Mouse (Mus musculus) frontal cortex, postnatal 36 days (tissue): ENCODE results near the gene Rexo2.
"Not testable (repeated sequence)": the region's sequence is repeated elsewhere in the genome, so short reads cannot be mapped to it uniquely, and the experiment has no call there.

Experiments
- DNase-seq, 2 experiments: peaks; one replicate each; pipeline ENCODE4 v3.0.0; 2022; ENCODE audit warnings: low spot score in 2 of 2

Gene Rexo2

GRCm38 (mm10) chr9:48473131-48473530, 7.3 kb downstream of the Rexo2 start:
- peak in 1 of 2 experiments; percentile 49 for DNase-seq

GRCm38 (mm10) chr9:48472441-48473025, 7.9 kb downstream of the Rexo2 start:
- peak; percentile 24 to 48 for DNase-seq

GRCm38 (mm10) chr9:48467471-48467870, 13.0 kb downstream of the Rexo2 start:
- DNase-seq: not testable (repeated sequence)

- peak; percentile 31 to 60 for DNase-seq
Measured at GRCm38 (mm10) chr9:48466804-48467203, 13.6 kb downstream of the Rexo2 start.

GRCm38 (mm10) chr9:48465671-48466070, 14.8 kb downstream of the Rexo2 start:
- no peak for DNase-seq

- DNase-seq: no peak
Measured at GRCm38 (mm10) chr9:48461545-48461944, 18.9 kb downstream of the Rexo2 start.

GRCm38 (mm10) chr9:48460720-48461119, 19.7 kb downstream of the Rexo2 start:
- no peak for DNase-seq

GRCm38 (mm10) chr9:48459391-48459790, 21.0 kb downstream of the Rexo2 start:
- no peak for DNase-seq

GRCm38 (mm10) chr9:48458879-48459278, 21.5 kb downstream of the Rexo2 start:
- DNase-seq: no peak

- no peak for DNase-seq
Measured at GRCm38 (mm10) chr9:48455961-48456360, 24.5 kb downstream of the Rexo2 start.

- no peak for DNase-seq
Measured at GRCm38 (mm10) chr9:48450066-48450465, 30.4 kb downstream of the Rexo2 start.

GRCm38 (mm10) chr9:48447783-48448209, 32.6 kb downstream of the Rexo2 start:
- no peak for DNase-seq

- no peak for DNase-seq
Measured at GRCm38 (mm10) chr9:48444821-48445220, 35.6 kb downstream of the Rexo2 start.

GRCm38 (mm10) chr9:48443873-48444272, 36.5 kb downstream of the Rexo2 start:
- DNase-seq: no peak

- no peak for DNase-seq
Measured at GRCm38 (mm10) chr9:48432449-48432848, 48.0 kb downstream of the Rexo2 start.

- DNase-seq: no peak
Measured at GRCm38 (mm10) chr9:48427176-48427575, 53.2 kb downstream of the Rexo2 start.

- no peak for DNase-seq
Measured at GRCm38 (mm10) chr9:48423256-48423655, 57.2 kb downstream of the Rexo2 start.

GRCm38 (mm10) chr9:48422382-48422781, 58.0 kb downstream of the Rexo2 start:
- DNase-seq: no peak

- no peak for DNase-seq
Measured at GRCm38 (mm10) chr9:48421561-48421960, 58.9 kb downstream of the Rexo2 start.

- DNase-seq: no peak
Measured at GRCm38 (mm10) chr9:48421029-48421428, 59.4 kb downstream of the Rexo2 start.

GRCm38 (mm10) chr9:48420437-48420836, 60.0 kb downstream of the Rexo2 start:
- DNase-seq: no peak

GRCm38 (mm10) chr9:48418829-48419228, 61.6 kb downstream of the Rexo2 start:
- no peak for DNase-seq
